Mouse (Mus musculus): ENCODE results near the gene Col6a2. TPM values are rescaled to one million over a fixed set of nuclear protein-coding genes. Genes with fewer than 3 reads are reported as not detected.

Gene Col6a2
- polyA plus RNA-seq, 1 experiment from 2014 or later = 17.0 TPM

- H3K36me3 ChIP-seq (replicated peaks) = no peaks in the 10 kb centered on the region
- H3K4me1 ChIP-seq = no peaks in the 10 kb centered on the region
- H3K4me2 ChIP-seq = no peak overlapping the region
- H3K9ac ChIP-seq = no peak overlapping the region
- WGBS = 82% methylated on average over 8 of the region's 8 CpGs
- H3K4me3 ChIP-seq = no peak overlapping the region
- no peak for ATAC-seq (replicated peaks)
- no peaks in the 10 kb centered on the region for H3K27me3 ChIP-seq (replicated peaks)
- H3K9me3 ChIP-seq = no peaks in the 10 kb centered on the region
- no peak overlapping the region for H3K27ac ChIP-seq
Observed at GRCm38 (mm10) chr10:76632630-76633029, 9.2 kb upstream of the Col6a2 start.

- Histone ChIP-seq H3K4me3 (no peak overlapping the region), H3K27ac (no peak overlapping the region), H3K27me3 (replicated peaks) (no peaks in the 10 kb centered on the region), H3K4me2 (no peak overlapping the region), H3K9ac (no peak overlapping the region), H3K4me1 (no peaks in the 10 kb centered on the region), H3K9me3 (no peaks in the 10 kb centered on the region), H3K36me3 (replicated peaks) (no peaks in the 10 kb centered on the region)
- 88% methylated on average over 1 of the region's 1 CpGs for WGBS
- no peak for ATAC-seq (replicated peaks)
Observed at GRCm38 (mm10) chr10:76630657-76631056, 7.2 kb upstream of the Col6a2 start.

GRCm38 (mm10) chr10:76627714-76628113 lies 4.3 kb upstream of the Col6a2 start:
- no peak for ATAC-seq (replicated peaks)
- Histone ChIP-seq H3K27ac (no peak overlapping the region), H3K4me1 (0 out of 2 replicates have a peak, but pooled peaks cover 4% of the 10 kb centered on the region), H3K4me2 (no peak overlapping the region), H3K9ac (no peak overlapping the region), H3K4me3 (no peak overlapping the region), H3K36me3 (replicated peaks) (no peaks in the 10 kb centered on the region), H3K27me3 (replicated peaks) (no peaks in the 10 kb centered on the region), H3K9me3 (no peaks in the 10 kb centered on the region)
- WGBS = 92% methylated on average over 5 of the region's 5 CpGs

- WGBS = 64% methylated on average over 7 of the region's 7 CpGs
- H3K4me2 ChIP-seq = no peak overlapping the region
- H3K27ac ChIP-seq = no peak overlapping the region
- H3K36me3 ChIP-seq (replicated peaks) = no peaks in the 10 kb centered on the region
- H3K9ac ChIP-seq = no peak overlapping the region
- H3K4me3 ChIP-seq = no peak overlapping the region
- 0 out of 2 replicates have a peak, but pooled peaks cover 4% of the 10 kb centered on the region for H3K4me1 ChIP-seq
- no peaks in the 10 kb centered on the region for H3K27me3 ChIP-seq (replicated peaks)
- no peaks in the 10 kb centered on the region for H3K9me3 ChIP-seq
- no peak for ATAC-seq (replicated peaks)
Observed at GRCm38 (mm10) chr10:76624903-76625302, 1.5 kb upstream of the Col6a2 start.

GRCm38 (mm10) chr10:76623734-76624133 lies 304 bp upstream of the Col6a2 start:
- Histone ChIP-seq H3K27ac (no peak overlapping the region), H3K9ac (no peak overlapping the region), H3K4me3 (0 out of 2 replicates have a peak overlapping the region, but pooled peaks have one; percentile 27), H3K4me1 (0 out of 2 replicates have a peak, but pooled peaks cover 4% of the 10 kb centered on the region), H3K4me2 (peak overlapping the region; percentile 58), H3K27me3 (replicated peaks) (no peaks in the 10 kb centered on the region), H3K9me3 (no peaks in the 10 kb centered on the region), H3K36me3 (replicated peaks) (no peaks in the 10 kb centered on the region)
- ATAC-seq (replicated peaks) = no peak
- 21% methylated on average over 7 of the region's 7 CpGs for WGBS

GRCm38 (mm10) chr10:76622411-76622810 lies 1.0 kb downstream of the Col6a2 start:
- 81% methylated on average over 4 of the region's 4 CpGs for WGBS
- no peak overlapping the region for H3K4me2 ChIP-seq
- H3K27me3 ChIP-seq (replicated peaks) = no peaks in the 10 kb centered on the region
- no peak overlapping the region for H3K4me3 ChIP-seq
- H3K9me3 ChIP-seq = no peaks in the 10 kb centered on the region
- no peaks in the 10 kb centered on the region for H3K36me3 ChIP-seq (replicated peaks)
- no peak overlapping the region for H3K9ac ChIP-seq
- ATAC-seq (replicated peaks) = no peak
- 0 out of 2 replicates have a peak, but pooled peaks cover 4% of the 10 kb centered on the region for H3K4me1 ChIP-seq
- H3K27ac ChIP-seq = no peak overlapping the region

GRCm38 (mm10) chr10:76612473-76612872 lies 11.0 kb downstream of the Col6a2 start:
- Histone ChIP-seq H3K27me3 (replicated peaks) (no peaks in the 10 kb centered on the region), H3K36me3 (replicated peaks) (no peaks in the 10 kb centered on the region), H3K9me3 (no peaks in the 10 kb centered on the region), H3K4me1 (no peaks in the 10 kb centered on the region), H3K4me2 (no peak overlapping the region), H3K27ac (no peak overlapping the region), H3K4me3 (no peak overlapping the region), H3K9ac (no peak overlapping the region)
- 87% methylated on average over 7 of the region's 7 CpGs for WGBS
- no peak for ATAC-seq (replicated peaks)

GRCm38 (mm10) chr10:76602690-76603089 lies 20.7 kb downstream of the Col6a2 start:
- Histone ChIP-seq H3K4me1 (no peaks in the 10 kb centered on the region), H3K4me3 (no peak overlapping the region), H3K9ac (no peak overlapping the region), H3K4me2 (no peak overlapping the region), H3K9me3 (no peaks in the 10 kb centered on the region), H3K27ac (no peak overlapping the region), H3K27me3 (replicated peaks) (no peaks in the 10 kb centered on the region), H3K36me3 (replicated peaks) (no peaks in the 10 kb centered on the region)
- 86% methylated on average over 3 of the region's 3 CpGs for WGBS
- ATAC-seq (replicated peaks) = no peak

- Histone ChIP-seq H3K9ac (no peak overlapping the region), H3K4me1 (no peaks in the 10 kb centered on the region), H3K27ac (no peak overlapping the region), H3K4me2 (no peak overlapping the region), H3K27me3 (replicated peaks) (no peaks in the 10 kb centered on the region), H3K9me3 (no peaks in the 10 kb centered on the region), H3K36me3 (replicated peaks) (no peaks in the 10 kb centered on the region), H3K4me3 (no peak overlapping the region)
- WGBS = 93% methylated on average over 31 of the region's 31 CpGs
- ATAC-seq (replicated peaks) = no peak
Observed at GRCm38 (mm10) chr10:76596338-76596737, 27.1 kb downstream of the Col6a2 start.

- no peak for ATAC-seq (replicated peaks)
- no peak overlapping the region for H3K4me3 ChIP-seq
- no peaks in the 10 kb centered on the region for H3K9me3 ChIP-seq
- WGBS = 88% methylated on average over 11 of the region's 11 CpGs
- no peak overlapping the region for H3K9ac ChIP-seq
- H3K27me3 ChIP-seq (replicated peaks) = no peaks in the 10 kb centered on the region
- no peaks in the 10 kb centered on the region for H3K4me1 ChIP-seq
- H3K27ac ChIP-seq = no peak overlapping the region
- H3K36me3 ChIP-seq (replicated peaks) = no peaks in the 10 kb centered on the region
- H3K4me2 ChIP-seq = no peak overlapping the region
Observed at GRCm38 (mm10) chr10:76590197-76590596, 33.2 kb downstream of the Col6a2 start.

- WGBS = 48% methylated on average over 1 of the region's 1 CpGs
- H3K9me3 ChIP-seq = no peaks in the 10 kb centered on the region
- no peak for ATAC-seq (replicated peaks)
- no peak overlapping the region for H3K9ac ChIP-seq
- H3K27ac ChIP-seq = no peak overlapping the region
- 0 out of 2 replicates have a peak, but pooled peaks cover 4% of the 10 kb centered on the region for H3K27me3 ChIP-seq (replicated peaks)
- no peak overlapping the region for H3K4me3 ChIP-seq
- no peaks in the 10 kb centered on the region for H3K36me3 ChIP-seq (replicated peaks)
- H3K4me1 ChIP-seq = no peaks in the 10 kb centered on the region
- H3K4me2 ChIP-seq = no peak overlapping the region
Observed at GRCm38 (mm10) chr10:76586190-76586589, 37.2 kb downstream of the Col6a2 start.

- Histone ChIP-seq H3K4me3 (no peak overlapping the region), H3K9ac (no peak overlapping the region), H3K4me2 (peak overlapping the region; percentile 16), H3K36me3 (replicated peaks) (no peaks in the 10 kb centered on the region), H3K27ac (no peak overlapping the region), H3K27me3 (replicated peaks) (0 out of 2 replicates have a peak, but pooled peaks cover 4% of the 10 kb centered on the region), H3K9me3 (no peaks in the 10 kb centered on the region), H3K4me1 (no peaks in the 10 kb centered on the region)
- no peak for ATAC-seq (replicated peaks)
- 23% methylated on average over 10 of the region's 10 CpGs for WGBS
Observed at GRCm38 (mm10) chr10:76584138-76584537, 39.3 kb downstream of the Col6a2 start.

- Histone ChIP-seq H3K4me1 (no peaks in the 10 kb centered on the region), H3K36me3 (replicated peaks) (no peaks in the 10 kb centered on the region), H3K9me3 (no peaks in the 10 kb centered on the region), H3K27me3 (replicated peaks) (no peaks in the 10 kb centered on the region), H3K4me2 (no peak overlapping the region), H3K9ac (no peak overlapping the region), H3K27ac (no peak overlapping the region), H3K4me3 (no peak overlapping the region)
- ATAC-seq (replicated peaks) = no peak
- 81% methylated on average over 7 of the region's 7 CpGs for WGBS
Observed at GRCm38 (mm10) chr10:76576920-76577319, 46.5 kb downstream of the Col6a2 start.
